7 mouse cellular contexts compared by ENCODE assay signal in the genomic region with DNA sequence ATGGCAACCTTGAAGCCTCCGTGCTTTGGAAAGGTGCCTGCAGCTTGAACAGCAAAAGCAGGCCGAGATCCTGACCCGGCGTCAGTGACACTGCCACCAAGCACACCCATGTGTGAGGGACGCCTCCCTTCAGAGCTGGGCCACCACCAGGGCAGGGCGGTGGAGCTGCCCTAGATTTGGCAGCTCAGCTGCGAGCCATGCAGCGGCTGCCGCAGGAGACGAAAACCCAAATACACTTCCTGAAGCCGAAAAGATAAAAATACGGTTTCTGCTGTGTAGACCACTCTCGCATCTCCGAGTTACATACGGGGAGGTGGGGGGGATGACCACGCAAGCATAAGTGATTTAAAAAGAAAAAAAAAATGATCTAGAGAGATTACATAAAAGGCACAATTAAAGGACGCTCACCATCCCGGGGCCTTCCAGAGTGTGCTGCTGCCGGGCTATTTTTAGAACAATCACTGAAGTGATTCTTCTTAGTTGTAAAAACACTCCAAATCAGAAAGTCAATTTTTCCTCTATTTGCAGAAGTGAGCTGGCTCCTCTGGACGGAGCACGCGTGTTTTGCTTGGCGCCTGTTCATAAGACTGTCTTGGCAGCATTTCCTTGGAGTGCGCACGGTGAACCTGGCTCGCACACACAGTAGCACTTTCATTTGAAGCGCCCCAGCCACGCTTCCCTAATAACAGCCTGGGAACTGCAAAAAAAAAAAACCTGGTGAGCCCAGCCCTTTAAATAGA.
DNase-seq lines count a peak whose midpoint lies in the region; ATAC-seq and TF ChIP-seq lines count a peak whose summit lies in the region.

No protein-coding gene starts in this region.

- no peak for TF ChIP-seq CTCF in Patski (IDR thresholded peaks at IDR 0.05)

- H3K4me3 ChIP-seq in hindbrain, embryonic 13.5 days = no peak overlapping the region
- no peak overlapping the region for H3K4me3 ChIP-seq in midbrain, embryonic 14.5 days (replicated peaks; ENCODE audit: low read depth, low read length)

- H3K9ac ChIP-seq in hindbrain, embryonic 13.5 days = peak overlapping the region; percentile 55; the same call in 1 of the 2 replicates
- 0 out of 2 replicates have a peak overlapping the region, but pooled peaks have one; percentile 12 for H3K9ac ChIP-seq in midbrain, embryonic 14.5 days (replicated peaks; ENCODE audit: low read length)

- CTCF ChIA-PET in Patski (lab: Charles Lee) = no interaction called here

- peak overlapping the region; percentile 2; the same call in 1 of the 2 replicates for H3K4me2 ChIP-seq in hindbrain, embryonic 13.5 days
- peak overlapping the region; percentile 10; the same call in 1 of the 2 replicates for H3K4me2 ChIP-seq in midbrain, embryonic 14.5 days (ENCODE audit: low read length)

- POLR2A ChIA-PET in Patski (lab: Charles Lee) = no interaction called here

- no peaks in the 10 kb centered on the region for H3K27me3 ChIP-seq in Patski
- no peaks in the 10 kb centered on the region for H3K27me3 ChIP-seq in hindbrain, embryonic 13.5 days
- H3K27me3 ChIP-seq in midbrain, embryonic 14.5 days (ENCODE audit: control insufficient read depth, insufficient read depth, low read length) = no peaks in the 10 kb centered on the region

- in situ Hi-C loops in Patski (cut with MboI; ENCODE audit: low pct_unique_long_range_greater_than_20kb) = no loop called here

- peak; percentile 23 for ATAC-seq in Patski
- ATAC-seq in hindbrain, embryonic 13.5 days (ENCODE audit: low FRiP score) = no peak
- ATAC-seq in midbrain, embryonic 14.5 days (ENCODE audit: low FRiP score, low TSS enrichment) = no peak

- peaks cover 97% of the 10 kb centered on the region for H3K4me1 ChIP-seq in hindbrain, embryonic 13.5 days (replicated peaks)
- peaks cover 71% of the 10 kb centered on the region for H3K4me1 ChIP-seq in midbrain, embryonic 14.5 days (ENCODE audit: control insufficient read depth, insufficient read depth, low read length)

- no peaks in the 10 kb centered on the region for H3K9me3 ChIP-seq in hindbrain, embryonic 13.5 days
- no peaks in the 10 kb centered on the region for H3K9me3 ChIP-seq in midbrain, embryonic 14.5 days (ENCODE audit: control insufficient read depth, low read length)

- 58% methylated on average over 28 of the region's 28 CpGs for WGBS in hindbrain, embryonic 13.5 days
- WGBS in midbrain, embryonic 14.5 days = 57% methylated on average over 28 of the region's 28 CpGs

- peak overlapping the region; percentile 88 for H3K27ac ChIP-seq in hindbrain, embryonic 13.5 days
- H3K27ac ChIP-seq in midbrain, embryonic 14.5 days (replicated peaks; ENCODE audit: low read depth, low read length) = no peak overlapping the region; the same call in 1 of the 2 replicates

- H3K36me3 ChIP-seq in hindbrain, embryonic 13.5 days = no peaks in the 10 kb centered on the region
- no peaks in the 10 kb centered on the region for H3K36me3 ChIP-seq in midbrain, embryonic 14.5 days (ENCODE audit: control insufficient read depth, insufficient read depth, low read length)

- DNase-seq in Patski (ENCODE audit: low read depth, low spot score) = no peak
- DNase-seq in cerebellum, adult 11-12 months = peak; percentile 43
- DNase-seq in frontal cortex, adult 2 months (ENCODE audit: extremely low spot score in 1 of 2, low spot score in 1 of 2) = peak; percentile 57 to 81
- DNase-seq in layer of hippocampus, postnatal 10 days (ENCODE audit: low spot score in 2 of 2) = peak; percentile 68
- peak; percentile 78 for DNase-seq in midbrain, embryonic 14.5 days
- peak; percentile 70 to 73 for DNase-seq in thymus, postnatal 10 days (ENCODE audit: low spot score in 2 of 2)
